Mouse (Mus musculus) heart, embryonic 16.5 days (tissue): ENCODE data around the gene Egflam. TPM values are rescaled to one million over a fixed set of nuclear protein-coding genes. Genes with fewer than 3 reads are reported as not detected.

Experiments used
- ATAC-seq: fragments of 200-750 bp; cut with Nextera tagmentation; replicated peaks from 2 replicates; pipeline ENCODE4 v1.8.0; 2017; ENCODE audit warnings: moderate number of reproducible peaks; ENCODE audit not compliant: insufficient read depth, low FRiP score; ENCODE audit errors: extremely low read depth
- H3K27ac ChIP-seq: fragments of 300-500 bp; sonication (generic); 2 replicates; pipeline ENCODE4 v1.5.1; 2014; ENCODE audit warnings: mild to moderate bottlenecking, low read length, control low read depth, moderate library complexity
- H3K27me3 ChIP-seq: fragments of 300-500 bp; sonication (generic); 2 replicates; pipeline ENCODE4 v1.6.1; 2014; ENCODE audit warnings: low read length, mixed read lengths; ENCODE audit not compliant: control insufficient read depth, insufficient read depth
- H3K36me3 ChIP-seq: fragments of 300-500 bp; sonication (generic); 2 replicates; pipeline ENCODE4 v1.6.1; 2014; ENCODE audit not compliant: control insufficient read depth, insufficient read depth
- H3K4me1 ChIP-seq: fragments of 300-500 bp; sonication (generic); 2 replicates; pipeline ENCODE4 v1.6.1; 2014; ENCODE audit warnings: low read length, mixed read lengths; ENCODE audit not compliant: control insufficient read depth, insufficient read depth
- H3K4me2 ChIP-seq: fragments of 300-500 bp; sonication (generic); 2 replicates; pipeline ENCODE4 v1.6.1; 2014; ENCODE audit warnings: low read depth, mild to moderate bottlenecking, control low read depth, low read length
- H3K4me3 ChIP-seq: fragments of 300-500 bp; sonication (generic); 2 replicates; pipeline ENCODE4 v1.5.1; 2014; ENCODE audit warnings: mild to moderate bottlenecking, control low read depth, low read length
- H3K9ac ChIP-seq: fragments of 300-500 bp; sonication (generic); 2 replicates; pipeline ENCODE4 v1.6.1; 2014; ENCODE audit warnings: low read length, control low read depth
- H3K9me3 ChIP-seq: fragments of 300-500 bp; sonication (generic); replicated peaks from 2 replicates; pipeline ENCODE4 v1.6.1; 2016; ENCODE audit warnings: low read length; ENCODE audit not compliant: control insufficient read depth
- WGBS: fragments of 180-500 bp; shearing (Covaris S2); extraction: QIAGEN DNeasy Blood & Tissue Kit; methylation state at CpG from one replicate; pipeline ENCODE4 v1.1.7; 2014; 5-methylcytosine and 5-hydroxymethylcytosine counted together
- polyA plus RNA-seq: library from polyadenylated mRNA; unstranded; fragments of >200 nt; fragmentation: Nextera tagmentation; extraction: Ambion mirVana; gene quantifications from 2 replicates; pipeline ENCODE4 v1.2.1, GENCODE M21; 2015

Gene Egflam
- polyA plus RNA-seq, 1 experiment from 2014 or later, result 12.4 TPM

- peak; percentile 73 for ATAC-seq
- Histone ChIP-seq H3K4me2 (no peak overlapping the region), H3K9ac (no peak overlapping the region), H3K27ac (no peak overlapping the region), H3K4me3 (no peak overlapping the region), H3K4me1 (no peaks in the 10 kb centered on the region), H3K27me3 (no peaks in the 10 kb centered on the region), H3K36me3 (no peaks in the 10 kb centered on the region), H3K9me3 (no peaks in the 10 kb centered on the region)
- WGBS, result 9% methylated on average over 3 of the region's 3 CpGs
Measured at GRCm38 (mm10) chr15:7263822-7264221, 134.4 kb downstream of the Egflam start.

GRCm38 (mm10) chr15:7263339-7263738 is 134.9 kb downstream of the Egflam start:
- no peak overlapping the region for H3K4me2 ChIP-seq
- no peak overlapping the region for H3K27ac ChIP-seq
- no peak overlapping the region for H3K4me3 ChIP-seq
- no peak overlapping the region for H3K9ac ChIP-seq
- H3K9me3 ChIP-seq, result no peaks in the 10 kb centered on the region
- no peaks in the 10 kb centered on the region for H3K4me1 ChIP-seq
- no peaks in the 10 kb centered on the region for H3K27me3 ChIP-seq
- no peak for ATAC-seq
- H3K36me3 ChIP-seq, result no peaks in the 10 kb centered on the region
- WGBS, result 91% methylated on average over 9 of the region's 9 CpGs

GRCm38 (mm10) chr15:7261371-7261770 is 136.8 kb downstream of the Egflam start:
- no peaks in the 10 kb centered on the region for H3K27me3 ChIP-seq
- H3K36me3 ChIP-seq, result no peaks in the 10 kb centered on the region
- H3K4me2 ChIP-seq, result no peak overlapping the region
- no peak overlapping the region for H3K9ac ChIP-seq
- no peak for ATAC-seq
- H3K9me3 ChIP-seq, result no peaks in the 10 kb centered on the region
- no peak overlapping the region for H3K27ac ChIP-seq
- H3K4me1 ChIP-seq, result no peaks in the 10 kb centered on the region
- H3K4me3 ChIP-seq, result no peak overlapping the region
- whole genome bisulfite sequencing, result 85% methylated on average over 1 of the region's 1 CpGs

- 79% methylated on average over 3 of the region's 3 CpGs for WGBS
Measured at GRCm38 (mm10) chr15:7256577-7256976, 141.6 kb downstream of the Egflam start.

GRCm38 (mm10) chr15:7253326-7253725 is 144.9 kb downstream of the Egflam start:
- H3K27ac ChIP-seq, result no peak overlapping the region
- ATAC-seq, result no peak

More at GRCm38 (mm10) chr15:7256577-7256976, 141.6 kb downstream of the Egflam start:
- H3K27ac ChIP-seq, result no peak overlapping the region
- no peaks in the 10 kb centered on the region for H3K27me3 ChIP-seq
- H3K36me3 ChIP-seq, result no peaks in the 10 kb centered on the region
- H3K4me1 ChIP-seq, result no peaks in the 10 kb centered on the region
- H3K4me2 ChIP-seq, result no peak overlapping the region
- ATAC-seq, result no peak
- H3K4me3 ChIP-seq, result no peak overlapping the region
- no peak overlapping the region for H3K9ac ChIP-seq
- no peaks in the 10 kb centered on the region for H3K9me3 ChIP-seq

GRCm38 (mm10) chr15:7252106-7252636 is 146.0 kb downstream of the Egflam start:
- WGBS, result 43% methylated on average over 12 of the region's 12 CpGs
- Histone ChIP-seq H3K9me3 (peaks cover 11% of the 10 kb centered on the region), H3K9ac (no peak overlapping the region), H3K27ac (no peak overlapping the region), H3K36me3 (peaks cover 4% of the 10 kb centered on the region; the same call in 1 of the 2 replicates), H3K4me3 (no peak overlapping the region), H3K4me1 (no peaks in the 10 kb centered on the region), H3K27me3 (no peaks in the 10 kb centered on the region), H3K4me2 (no peak overlapping the region)
- ATAC-seq, result no peak

More at GRCm38 (mm10) chr15:7253326-7253725, 144.9 kb downstream of the Egflam start:
- no peaks in the 10 kb centered on the region for H3K4me1 ChIP-seq
- no peak overlapping the region for H3K4me3 ChIP-seq
- H3K4me2 ChIP-seq, result no peak overlapping the region
- no peak overlapping the region for H3K9ac ChIP-seq
- H3K27me3 ChIP-seq, result no peaks in the 10 kb centered on the region
- peaks cover 11% of the 10 kb centered on the region for H3K9me3 ChIP-seq
- WGBS, result 88% methylated on average over 6 of the region's 6 CpGs
- peaks cover 4% of the 10 kb centered on the region; the same call in 1 of the 2 replicates for H3K36me3 ChIP-seq

GRCm38 (mm10) chr15:7251042-7251441 is 147.2 kb downstream of the Egflam start:
- peaks cover 11% of the 10 kb centered on the region for H3K9me3 ChIP-seq
- H3K4me3 ChIP-seq, result no peak overlapping the region
- H3K36me3 ChIP-seq, result peaks cover 4% of the 10 kb centered on the region; the same call in 1 of the 2 replicates
- H3K4me1 ChIP-seq, result no peaks in the 10 kb centered on the region
- H3K27ac ChIP-seq, result no peak overlapping the region
- H3K9ac ChIP-seq, result no peak overlapping the region
- WGBS, result 96% methylated on average over 9 of the region's 9 CpGs
- no peaks in the 10 kb centered on the region for H3K27me3 ChIP-seq
- H3K4me2 ChIP-seq, result no peak overlapping the region
- ATAC-seq, result no peak

- WGBS, result 91% methylated on average over 4 of the region's 4 CpGs
- no peak overlapping the region for H3K4me3 ChIP-seq
- no peak overlapping the region for H3K9ac ChIP-seq
- peaks cover 4% of the 10 kb centered on the region; the same call in 1 of the 2 replicates for H3K36me3 ChIP-seq
- H3K9me3 ChIP-seq, result peaks cover 11% of the 10 kb centered on the region
- no peak for ATAC-seq
- no peak overlapping the region for H3K4me2 ChIP-seq
- no peaks in the 10 kb centered on the region for H3K27me3 ChIP-seq
- H3K27ac ChIP-seq, result no peak overlapping the region
- H3K4me1 ChIP-seq, result no peaks in the 10 kb centered on the region
Measured at GRCm38 (mm10) chr15:7249216-7249615, 149.0 kb downstream of the Egflam start.

- no peak overlapping the region for H3K27ac ChIP-seq
- WGBS, result 86% methylated on average over 8 of the region's 8 CpGs
- H3K4me3 ChIP-seq, result no peak overlapping the region
- H3K9ac ChIP-seq, result no peak overlapping the region
- H3K4me1 ChIP-seq, result no peaks in the 10 kb centered on the region
- no peak overlapping the region for H3K4me2 ChIP-seq
- H3K9me3 ChIP-seq, result peaks cover 11% of the 10 kb centered on the region
- no peaks in the 10 kb centered on the region for H3K27me3 ChIP-seq
- H3K36me3 ChIP-seq, result peaks cover 4% of the 10 kb centered on the region; the same call in 1 of the 2 replicates
- no peak for ATAC-seq
Measured at GRCm38 (mm10) chr15:7247321-7247720, 150.9 kb downstream of the Egflam start.
